In genomic region chr16:76386496-76386895, GRCm38 (mm10) we compare ENCODE assay signal across 22 mouse cellular contexts.
"Had no signal": no experiment of that assay in that cellular context is flagged by ENCODE, and none has a peak within 500 bp of the region (broad histone marks: within the 10 kb centered on the region; RNA-seq: fewer than 3 reads in every experiment).

No protein-coding gene starts in this region.

- H3K36me3 ChIP-seq: intestine, embryonic 15.5 days; limb, embryonic 13.5 days; liver, embryonic 12.5 days; liver, embryonic 15.5 days; lung, embryonic 15.5 days; neural tube, embryonic 12.5 days; neural tube, embryonic 15.5 days had no signal

- H3K4me3 ChIP-seq: intestine, embryonic 15.5 days; layer of hippocampus, adult 2 months; left cerebral cortex, adult 2 months; limb, embryonic 13.5 days; liver, embryonic 12.5 days; liver, embryonic 15.5 days; lung, embryonic 15.5 days; megakaryocyte, embryonic 14.5 days; neural tube, embryonic 12.5 days; neural tube, embryonic 15.5 days had no signal

- DNase-seq: kidney, adult 18-20 months; kidney, adult 9 months; kidney, postnatal 25 days; layer of hippocampus, adult 9-11 months; layer of hippocampus, postnatal 36 days; liver; lung, adult 18-20 months; lung, postnatal 10 days; lung, postnatal 36 days; thymus, adult 18-20 months; thymus, postnatal 4 days had no signal

- H3K4me2 ChIP-seq: intestine, embryonic 15.5 days; limb, embryonic 13.5 days; liver, embryonic 12.5 days; liver, embryonic 15.5 days; lung, embryonic 15.5 days; neural tube, embryonic 12.5 days; neural tube, embryonic 15.5 days had no signal

- H3K27ac ChIP-seq: intestine, embryonic 15.5 days; kidney, postnatal 0 days; layer of hippocampus, adult 2 months; left cerebral cortex, adult 2 months; limb, embryonic 13.5 days; liver, embryonic 12.5 days; liver, embryonic 15.5 days; lung, embryonic 15.5 days; neural tube, embryonic 12.5 days; neural tube, embryonic 15.5 days had no signal

- ATAC-seq: intestine, embryonic 15.5 days; liver, embryonic 12.5 days had no signal

- H3K9ac ChIP-seq: intestine, embryonic 15.5 days; limb, embryonic 13.5 days; liver, embryonic 12.5 days; liver, embryonic 15.5 days; lung, embryonic 15.5 days; neural tube, embryonic 12.5 days; neural tube, embryonic 15.5 days had no signal

- H3K9me3 ChIP-seq: intestine, embryonic 15.5 days; limb, embryonic 13.5 days; liver, embryonic 12.5 days; liver, embryonic 15.5 days; lung, embryonic 15.5 days; megakaryocyte, embryonic 14.5 days; neural tube, embryonic 12.5 days; neural tube, embryonic 15.5 days had no signal

- H3K27me3 ChIP-seq: intestine, embryonic 15.5 days; limb, embryonic 13.5 days; liver, embryonic 12.5 days; liver, embryonic 15.5 days; lung, embryonic 15.5 days; megakaryocyte, embryonic 14.5 days; neural tube, embryonic 12.5 days; neural tube, embryonic 15.5 days had no signal

- H3K4me1 ChIP-seq: intestine, embryonic 15.5 days; limb, embryonic 13.5 days; liver, embryonic 12.5 days; liver, embryonic 15.5 days; lung, embryonic 15.5 days; neural tube, embryonic 12.5 days; neural tube, embryonic 15.5 days had no signal
